Mouse (Mus musculus) cerebellum, postnatal 14 days (tissue): ENCODE data around the gene Tmem211.
A peak's percentile ranks its signal among the peaks of the same experiment; 100 is the strongest.

Experiments
- DNase-seq, 2 experiments: peaks; one replicate each; pipeline ENCODE4 v3.0.0; 2021; ENCODE audit warnings: mixed read lengths in 2 of 2

Tmem211 gene

DNA sequence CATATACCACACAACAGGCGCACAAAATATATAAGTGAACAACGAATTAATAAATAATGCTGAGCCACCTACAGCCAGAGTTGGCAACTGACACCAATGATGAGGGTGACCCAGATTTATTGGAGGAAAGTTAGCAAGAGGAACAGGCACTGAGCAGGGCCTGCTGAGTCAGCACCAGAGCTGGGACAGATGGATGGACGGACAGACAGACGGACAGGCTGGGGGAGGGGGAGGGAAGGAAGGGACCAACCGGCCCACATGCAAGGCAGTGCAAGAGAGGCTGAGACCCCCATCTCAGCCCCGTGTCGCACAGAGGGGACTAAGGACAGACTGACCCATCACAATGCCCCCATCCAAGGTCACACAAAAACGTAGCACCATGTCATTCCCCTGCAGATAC lies 12.7 kb upstream of the Tmem211 start:
- DNase-seq: no peak

DNA sequence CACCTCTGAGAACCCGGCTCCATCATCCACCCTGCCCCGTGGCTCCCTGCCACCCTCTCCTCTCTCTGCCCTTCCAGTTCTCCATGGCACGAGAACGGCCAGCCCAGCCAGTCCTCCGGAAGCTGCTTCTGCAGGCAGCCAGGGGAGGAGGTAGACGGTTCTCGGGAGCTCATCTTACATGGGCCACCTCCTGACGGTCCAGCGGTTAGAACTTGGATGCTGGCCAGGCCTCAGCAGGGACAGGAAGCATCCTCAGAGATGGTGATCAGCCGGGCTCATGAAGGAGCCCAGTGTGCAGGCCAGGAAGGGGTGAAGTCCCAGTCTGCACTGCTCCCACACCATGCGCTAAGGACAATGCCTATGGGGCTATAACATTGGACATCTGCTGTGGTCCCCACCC lies 12.3 kb upstream of the Tmem211 start:
- no peak for DNase-seq

DNA sequence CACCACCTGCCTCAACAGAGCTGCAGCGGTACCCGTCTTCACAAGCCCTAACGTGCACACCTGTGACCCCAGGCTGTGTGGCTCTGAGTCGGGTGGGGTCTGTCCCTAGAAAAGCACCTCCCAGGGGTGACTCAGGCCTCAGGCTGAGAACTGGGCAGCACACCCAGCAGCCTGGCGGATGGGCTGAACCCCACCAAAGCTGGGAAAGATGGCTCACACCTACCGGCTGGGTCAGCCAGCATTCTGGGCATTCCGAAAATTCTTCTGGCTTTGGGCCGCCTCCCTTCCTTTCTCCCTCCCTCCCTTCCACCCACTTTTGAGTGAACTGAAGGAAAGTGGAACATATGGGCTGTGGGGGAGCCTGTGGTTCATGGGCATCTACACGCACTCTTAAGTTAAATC lies 11.1 kb upstream of the Tmem211 start:
- DNase-seq: no peak

DNA sequence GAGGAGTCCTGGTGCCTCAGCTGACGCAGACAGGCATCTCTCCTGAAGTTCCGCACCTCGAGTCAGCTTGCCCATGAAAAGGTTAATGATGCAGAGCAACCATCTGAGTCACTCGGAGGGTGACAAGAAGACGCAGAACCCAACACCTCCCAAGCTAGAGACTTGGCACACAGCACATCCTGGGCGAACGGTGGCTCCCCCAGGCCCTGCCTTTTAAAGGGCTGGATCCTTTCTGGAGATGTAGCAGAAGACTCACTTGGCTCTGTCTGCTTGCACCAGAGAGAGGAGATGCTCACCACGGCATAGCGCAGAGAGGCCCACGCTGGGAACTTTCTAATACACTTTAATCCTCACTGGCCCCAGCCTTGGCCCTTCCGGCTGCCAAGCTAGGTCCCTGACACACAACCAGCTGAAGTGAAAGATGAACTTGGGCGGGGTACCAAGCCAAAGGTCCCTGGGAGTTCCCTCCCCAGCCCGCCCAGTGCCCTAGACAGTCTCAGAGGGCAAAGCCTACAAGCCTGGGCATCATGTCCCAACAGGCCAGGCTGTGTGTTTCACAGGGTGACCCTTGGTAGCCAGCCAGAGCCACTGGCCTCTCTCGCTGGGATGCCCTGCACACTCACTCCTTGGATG lies 10.3 kb upstream of the Tmem211 start:
- no peak for DNase-seq

DNA sequence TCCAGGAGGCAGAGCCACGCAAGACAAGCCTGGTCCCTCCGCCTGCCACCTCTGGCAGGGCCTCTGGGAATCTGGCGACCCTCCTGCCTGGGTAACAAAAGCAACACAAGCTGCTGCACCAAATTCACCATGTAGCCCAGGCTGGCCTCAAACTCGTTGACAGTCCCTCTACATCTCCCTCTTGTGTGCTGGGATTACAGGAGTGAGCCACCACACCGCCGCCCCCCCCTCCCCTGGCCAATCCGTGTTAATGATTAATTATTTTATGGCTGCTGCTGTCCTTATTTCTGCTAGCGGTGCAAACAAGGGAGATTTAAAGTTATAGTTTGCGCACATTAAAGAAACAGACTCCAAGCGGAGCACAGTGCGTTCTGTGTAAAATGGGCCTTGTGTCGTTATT lies 9.6 kb upstream of the Tmem211 start:
- no peak for DNase-seq

DNA sequence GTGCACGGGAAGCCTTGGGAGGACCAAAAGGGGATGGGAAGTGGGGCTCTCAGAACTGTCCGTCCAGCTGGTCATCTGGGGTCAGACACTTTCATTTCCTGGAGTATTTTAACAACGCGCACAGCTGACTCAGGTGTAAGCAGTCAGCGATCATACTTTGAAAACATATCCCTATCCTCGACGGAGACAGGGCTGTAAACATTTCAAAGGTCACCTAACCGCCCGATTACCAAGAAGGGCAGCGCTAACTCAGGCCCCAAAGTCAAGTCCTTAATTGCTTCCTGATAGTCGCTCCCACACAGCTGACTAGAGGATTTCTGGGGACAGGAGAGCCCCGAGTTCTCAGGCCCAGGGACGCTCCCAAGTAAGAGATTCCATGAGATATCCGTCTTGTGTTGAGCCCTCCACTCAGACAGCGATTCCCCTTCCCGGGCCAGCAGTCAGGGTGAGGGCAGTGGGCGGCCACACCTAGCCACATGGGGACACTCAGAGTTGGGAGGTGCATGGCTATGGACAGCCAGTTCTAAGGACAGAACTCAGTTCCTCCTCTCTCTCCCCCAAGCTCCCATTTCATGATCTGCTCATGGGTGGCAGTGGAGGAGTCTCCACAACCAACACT lies 8.0 kb upstream of the Tmem211 start:
- no peak for DNase-seq

DNA sequence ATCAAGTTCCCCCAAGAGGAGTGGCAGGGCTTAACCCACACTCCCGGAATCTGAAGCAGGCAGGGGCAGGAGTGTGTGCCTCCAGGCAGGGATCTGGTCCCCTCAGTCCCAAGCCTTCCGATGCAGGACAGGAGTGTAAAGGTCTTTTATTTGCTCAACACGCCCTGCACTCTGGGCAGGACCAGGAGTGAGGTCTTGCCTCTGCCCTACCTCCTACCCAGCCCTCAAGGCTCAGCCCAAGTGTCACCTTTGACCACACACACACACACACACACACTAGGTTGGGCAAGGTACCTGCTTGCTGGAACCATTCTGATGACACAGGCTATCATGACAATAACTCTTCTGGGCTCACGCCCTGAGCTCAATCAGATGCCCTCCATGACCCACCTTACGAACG lies 7.3 kb upstream of the Tmem211 start:
- DNase-seq: no peak

DNA sequence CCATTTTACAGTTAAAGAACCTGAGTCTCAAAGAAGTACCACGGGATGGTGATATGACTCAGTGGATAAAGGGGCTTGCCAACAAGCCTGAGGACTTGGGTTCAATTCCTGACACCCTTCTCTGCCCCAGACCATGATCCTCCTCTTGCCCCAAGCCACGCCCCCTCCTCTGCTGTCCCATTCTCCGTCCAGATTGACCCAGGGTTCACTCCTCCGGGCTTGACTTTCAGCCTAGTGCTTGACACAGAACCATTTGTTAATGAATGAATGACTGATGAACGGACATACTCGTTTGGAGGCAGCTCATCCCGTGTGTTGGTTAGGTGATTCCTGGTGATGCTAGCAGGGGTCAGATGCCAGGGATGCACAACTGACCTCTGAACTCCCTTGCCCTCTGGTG lies 6.8 kb upstream of the Tmem211 start:
- no peak for DNase-seq

DNA sequence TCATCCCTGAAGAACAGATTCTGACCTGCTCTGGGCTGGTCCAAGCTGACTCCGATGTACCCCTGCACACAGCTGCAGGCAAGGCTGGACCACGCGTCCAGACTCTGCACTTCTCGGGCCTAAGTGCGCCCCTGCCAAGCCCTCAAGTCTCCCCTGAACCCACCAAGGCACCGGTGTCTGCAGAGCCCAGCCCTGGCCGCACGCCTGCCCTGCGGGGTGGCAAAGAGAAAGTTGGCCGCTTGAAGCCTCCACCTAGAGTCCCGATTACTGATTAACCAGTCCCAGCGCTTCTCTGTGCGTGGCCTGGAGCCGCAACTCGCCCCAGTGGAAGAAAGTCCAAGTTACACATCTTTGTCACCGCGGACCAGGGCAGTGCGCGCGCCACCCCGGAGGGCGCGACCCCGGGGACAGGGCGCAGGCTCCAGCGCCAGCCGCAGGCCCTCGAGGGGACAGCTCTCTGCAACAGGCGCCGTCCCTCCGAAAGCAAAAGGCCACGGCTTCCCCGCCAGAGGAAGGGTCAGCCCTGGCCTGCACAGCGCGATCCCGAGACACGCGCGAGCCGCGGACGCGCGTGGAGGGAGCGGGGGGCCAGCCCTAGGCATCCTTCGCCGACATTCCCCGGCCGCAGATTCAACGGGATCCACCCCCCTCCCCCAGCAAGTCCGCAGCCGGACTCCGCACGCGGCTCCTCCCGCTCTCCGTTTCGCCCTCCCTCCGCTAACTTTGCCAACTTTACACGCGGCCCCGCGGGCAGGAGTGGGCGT lies 6.1 kb upstream of the Tmem211 start:
- DNase-seq: peak; percentile 32 to 52

DNA sequence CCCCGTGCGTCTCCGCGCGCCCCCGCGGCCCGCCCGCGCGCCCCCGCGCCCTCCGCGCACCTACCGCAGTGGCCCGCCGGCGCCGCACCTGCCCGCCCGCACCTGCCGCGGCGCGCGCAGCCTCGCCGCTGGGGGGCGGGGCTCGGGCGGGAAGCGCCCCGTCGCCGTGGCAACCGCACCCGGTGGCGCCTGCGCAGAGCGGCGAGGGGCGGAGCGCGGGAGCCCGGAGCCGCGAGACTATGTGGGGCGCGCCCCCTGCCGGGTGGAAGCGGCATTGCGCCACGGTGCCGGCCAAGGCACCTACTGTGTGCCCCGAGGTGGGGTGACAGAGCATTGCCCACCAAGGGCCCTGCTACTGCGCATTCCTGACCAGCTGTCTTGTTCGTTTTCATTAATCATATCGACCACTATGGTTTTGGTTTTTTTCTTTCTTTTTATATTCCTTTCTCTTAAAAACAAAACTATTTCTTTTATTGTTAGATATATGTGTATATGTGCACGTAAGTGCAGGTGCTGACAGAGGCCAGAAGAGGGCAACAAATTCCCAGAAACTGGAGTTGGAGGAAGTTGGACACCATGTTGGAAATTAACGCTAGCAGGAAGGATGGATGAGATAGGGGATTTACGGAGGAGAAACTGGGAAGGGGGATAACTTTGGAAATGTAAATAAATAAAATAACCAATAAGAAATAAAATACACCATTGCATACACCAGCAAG lies 5.4 kb upstream of the Tmem211 start, which contains the start of gene 2900026A02Rik:
TSS of gene 2900026A02Rik (minus strand) at position 90 of the 719 bp plus-strand sequence.
- peak; percentile 84 to 90 for DNase-seq

DNA sequence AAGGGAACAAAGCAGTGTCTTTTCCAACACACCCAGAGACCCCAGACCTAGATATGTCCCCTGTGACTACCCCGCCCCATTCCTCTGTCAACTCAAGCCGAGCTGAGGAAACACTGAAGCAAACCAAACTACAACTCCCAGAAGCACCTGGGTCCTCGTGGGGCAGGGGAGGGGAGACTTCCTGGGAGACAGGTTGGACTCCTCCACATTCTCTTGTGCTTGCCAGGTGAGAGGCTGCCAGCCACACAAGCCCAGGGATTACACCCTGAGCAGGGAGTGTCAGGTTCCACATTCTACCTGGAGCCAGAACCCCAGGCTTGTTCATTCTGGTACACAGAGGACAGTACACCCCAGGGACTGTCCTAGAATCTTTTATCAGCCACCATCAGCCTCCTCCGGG lies 2.8 kb upstream of the Tmem211 start:
- DNase-seq: no peak

DNA sequence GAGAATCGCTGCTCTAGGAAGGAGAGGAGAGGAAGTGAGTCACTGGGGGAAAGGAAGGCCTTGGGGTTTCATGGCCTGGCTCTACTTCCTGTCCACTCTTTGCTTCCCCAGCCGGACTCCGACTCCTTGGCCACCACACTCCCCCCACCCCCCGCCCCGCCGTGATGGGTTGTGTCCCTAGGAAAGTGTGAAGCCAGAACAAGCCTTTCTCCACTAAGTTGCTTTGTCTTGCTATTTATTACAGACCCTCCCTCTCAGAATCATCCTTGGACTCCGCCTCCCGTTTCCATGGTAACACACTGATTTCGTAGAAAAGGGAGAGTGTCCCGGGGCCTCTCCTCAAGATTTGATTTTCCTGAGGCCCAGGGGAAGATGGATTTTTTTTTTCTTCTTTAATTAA lies 1.4 kb upstream of the Tmem211 start:
- DNase-seq: no peak

DNA sequence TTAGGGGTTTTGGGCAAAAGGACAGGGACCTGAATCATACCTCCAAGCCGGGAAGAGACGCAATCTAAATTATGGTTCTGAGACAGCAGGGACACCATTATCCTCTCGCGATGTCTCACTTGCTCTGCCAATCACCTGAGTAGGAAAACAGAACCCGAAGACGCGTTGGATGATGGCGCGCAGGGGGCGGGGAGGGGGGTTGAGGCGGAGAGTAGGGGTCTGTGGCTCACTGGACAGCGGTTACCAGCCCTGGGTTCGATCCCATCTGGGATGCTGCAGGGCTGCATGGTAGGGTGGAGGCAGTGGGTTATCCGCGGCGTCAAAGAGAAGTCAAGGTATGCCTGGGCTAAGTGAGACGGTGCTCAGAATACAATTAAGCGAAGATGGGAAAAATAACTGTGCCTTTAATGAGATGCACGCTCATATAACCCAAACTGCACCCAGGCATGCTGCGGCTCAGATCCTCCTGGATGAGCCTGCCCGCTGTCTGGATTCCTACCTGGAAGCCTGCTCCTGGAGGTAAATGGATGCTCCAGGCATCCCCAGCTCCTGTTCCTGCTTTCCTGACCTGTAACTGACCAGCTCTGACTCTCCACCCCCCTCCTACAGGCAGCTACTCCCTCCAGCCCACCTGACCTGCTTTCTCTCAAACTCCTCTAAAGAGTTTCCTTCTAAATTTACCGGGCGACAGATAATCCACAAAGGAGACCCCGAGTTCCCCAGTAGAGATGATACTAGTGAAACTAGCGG lies 848 bp upstream of the Tmem211 start:
- no peak for DNase-seq

DNA sequence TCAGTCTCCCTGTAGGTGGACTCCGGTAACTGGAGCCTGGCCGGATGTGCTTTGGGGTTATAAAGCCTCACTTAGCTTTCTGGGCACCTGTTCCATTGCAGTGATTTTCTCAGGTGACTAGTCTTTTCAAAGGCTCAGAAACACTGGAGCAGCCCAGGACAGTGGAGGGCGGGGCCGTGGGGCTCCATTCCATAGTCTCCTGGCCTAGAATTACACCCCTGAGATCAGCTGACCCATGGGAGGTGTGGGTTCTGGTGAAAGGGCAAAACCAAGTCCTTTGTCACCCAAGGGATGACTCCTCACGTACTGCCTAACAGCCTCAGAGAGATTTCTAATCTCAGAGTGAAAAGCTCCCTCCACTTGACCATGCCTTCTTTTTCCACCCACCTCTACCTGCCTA lies 3.5 kb downstream of the Tmem211 start:
- no peak for DNase-seq

DNA sequence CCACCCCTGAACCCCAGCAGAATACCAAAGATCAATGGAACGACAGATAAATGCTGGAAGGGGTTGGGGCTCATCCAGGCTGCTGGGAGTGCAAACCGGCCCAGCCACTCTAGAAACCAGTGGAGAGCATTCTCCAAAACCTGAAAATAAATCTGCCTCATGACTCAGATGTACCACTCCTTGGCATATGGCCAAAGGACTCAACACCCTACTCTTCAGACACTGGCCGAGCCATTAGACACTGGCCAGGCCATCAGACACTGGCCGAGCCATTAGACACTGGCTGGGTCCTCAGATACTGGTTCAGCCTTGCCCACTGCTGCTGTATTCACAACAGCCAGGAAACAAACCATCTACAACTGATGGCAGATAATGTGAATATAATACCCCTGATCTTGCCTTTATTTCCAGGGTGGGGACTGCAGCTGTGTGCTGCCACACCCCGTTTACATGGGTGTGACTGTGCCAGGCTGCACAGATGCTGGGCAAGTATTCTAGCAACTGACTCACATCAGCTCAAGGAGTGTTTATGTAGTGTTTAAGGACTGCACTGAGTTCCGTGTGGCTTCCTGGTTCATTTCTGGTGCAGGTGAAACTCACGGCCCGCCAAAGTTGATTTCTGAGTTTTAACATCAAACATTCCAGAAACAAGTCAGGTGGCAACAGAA lies 22.7 kb downstream of the Tmem211 start:
- no peak for DNase-seq

DNA sequence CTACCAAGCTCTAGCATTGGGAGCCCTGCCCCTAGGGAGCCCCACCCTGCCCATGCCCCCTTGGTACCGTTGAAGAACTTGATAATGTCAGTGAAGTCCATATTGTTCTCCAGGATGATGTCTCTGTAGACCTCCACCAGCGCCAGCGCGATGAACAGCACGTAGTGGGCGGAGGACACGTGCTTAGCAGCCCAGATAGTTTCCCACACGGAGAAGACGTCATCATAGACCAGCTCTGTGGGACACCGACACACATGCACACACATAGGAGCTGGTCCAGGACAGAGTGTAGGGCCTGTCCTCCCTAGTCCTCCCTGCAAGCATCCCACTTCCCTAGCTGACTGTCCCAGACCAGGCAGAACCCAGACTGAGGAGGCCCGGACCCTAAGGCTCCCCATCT lies 24.1 kb downstream of the Tmem211 start:
- no peak for DNase-seq

DNA sequence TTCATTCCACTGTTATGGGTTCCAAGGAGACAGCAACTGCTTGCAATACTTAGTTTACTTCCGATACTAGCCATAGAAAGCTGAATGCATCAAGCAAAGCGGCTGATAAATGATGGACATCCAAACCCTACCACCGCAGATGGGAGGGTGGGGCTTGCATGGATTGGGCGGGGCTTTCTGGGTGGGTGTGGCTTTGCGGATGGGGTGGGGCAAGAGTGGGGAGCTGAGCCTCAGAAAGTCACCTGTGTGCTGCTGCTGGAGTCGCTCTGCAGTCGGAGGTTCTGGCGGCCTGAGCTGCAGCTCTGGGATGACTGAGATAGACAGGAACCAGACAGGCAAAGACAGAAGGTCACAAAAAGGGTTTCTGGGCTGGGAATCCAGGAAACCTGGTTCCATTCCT lies 38.9 kb downstream of the Tmem211 start:
- DNase-seq: no peak

DNA sequence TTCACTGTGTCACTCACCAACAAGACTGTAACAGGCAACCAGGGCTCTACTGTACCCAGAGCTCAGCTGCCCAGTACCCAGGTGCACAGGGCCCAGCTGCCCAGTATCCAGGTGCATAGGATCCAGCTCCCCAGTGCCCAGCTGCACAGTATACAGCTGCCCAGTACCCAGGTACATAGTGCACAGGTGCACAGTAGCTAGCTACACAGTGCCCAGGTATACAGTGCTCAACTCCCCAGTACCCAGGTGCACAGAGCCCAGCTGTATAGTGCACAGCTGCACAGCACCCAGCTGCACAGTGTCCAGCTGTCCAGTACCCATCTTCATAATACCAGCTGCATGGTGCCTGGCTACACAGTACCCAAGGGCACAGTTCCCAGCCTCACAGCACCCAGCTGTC lies 41.5 kb downstream of the Tmem211 start:
- no peak for DNase-seq

DNA sequence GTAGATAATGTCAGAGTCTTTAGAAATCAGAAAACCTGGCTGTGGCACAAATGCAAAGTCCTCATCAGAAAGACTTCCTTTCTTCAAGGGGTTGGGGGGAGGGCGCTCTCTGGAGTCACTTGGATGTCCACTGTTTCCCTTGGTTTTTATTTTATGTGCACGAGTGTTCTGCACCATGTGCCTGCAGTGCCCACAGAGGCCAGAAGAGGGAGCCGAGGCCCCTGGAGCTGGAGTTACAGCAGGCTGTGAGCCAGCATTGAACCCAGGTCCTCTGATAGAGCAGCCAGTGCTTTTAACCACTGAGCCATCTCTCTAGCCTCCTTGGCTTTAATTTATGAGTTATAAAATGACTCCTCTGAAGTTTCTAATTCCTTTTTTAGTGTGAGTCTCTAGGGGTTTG lies 43.3 kb downstream of the Tmem211 start:
- peak; percentile 37 to 59 for DNase-seq

DNA sequence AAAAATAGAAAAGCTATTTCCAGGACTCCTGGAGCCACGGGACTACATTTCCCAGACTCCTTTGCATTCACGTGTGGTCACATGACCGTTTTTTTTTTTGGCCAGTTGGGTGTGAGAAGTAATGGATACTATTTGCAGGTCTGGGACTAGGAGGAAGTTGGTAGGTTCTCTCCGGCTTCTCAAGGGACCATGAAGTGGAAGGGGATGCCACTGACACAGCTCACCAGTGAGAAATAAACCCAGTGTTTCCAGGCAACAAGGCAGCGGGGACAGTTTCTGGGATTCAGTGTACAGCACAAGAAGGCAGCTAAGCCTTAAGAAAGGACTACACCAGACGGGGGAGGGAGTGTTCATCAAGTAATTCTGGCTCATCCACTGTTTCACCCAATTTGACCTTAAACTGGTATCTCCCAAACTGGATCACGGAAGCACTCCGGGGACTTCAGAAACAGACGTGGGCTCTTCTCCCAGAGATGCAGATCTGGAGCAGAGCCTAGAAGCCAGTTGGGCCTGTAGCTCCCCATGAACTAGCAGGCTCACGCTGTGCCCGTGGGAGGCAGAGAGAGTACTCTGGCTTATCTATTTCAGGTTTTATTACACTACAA lies 44.6 kb downstream of the Tmem211 start:
- DNase-seq: peak; percentile 38 to 44

DNA sequence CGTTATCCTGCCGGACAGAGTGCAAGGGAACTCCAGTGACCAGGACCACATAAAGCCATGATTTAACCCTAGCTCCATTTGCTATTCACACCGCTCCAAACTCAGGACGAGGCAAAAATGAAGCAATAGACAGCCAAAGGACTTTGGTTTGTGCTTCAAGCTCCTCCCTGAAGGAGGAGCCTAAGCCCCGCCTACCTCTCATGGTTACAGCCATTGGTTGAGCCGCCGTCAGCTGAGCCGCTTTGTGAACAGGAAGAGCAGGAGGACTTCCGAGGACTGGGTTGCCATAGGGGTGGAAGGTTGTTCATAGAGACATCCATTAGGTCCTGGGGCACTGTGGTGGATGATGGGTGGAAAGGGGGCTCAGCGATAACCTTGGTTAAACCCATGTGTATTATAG lies 49.1 kb downstream of the Tmem211 start:
- peak in 1 of 2 experiments; percentile 23 for DNase-seq
